Mouse (Mus musculus): ENCODE results near the gene Psmd9. TPM values are rescaled to one million over a fixed set of nuclear protein-coding genes. Genes with fewer than 3 reads are reported as not detected.

Gene Psmd9
- polyA plus RNA-seq, 1 experiment from 2014 or later = 72.2 TPM

GRCm38 (mm10) chr5:123139722-123140627, 29.2 kb upstream of the Psmd9 start:
- Histone ChIP-seq H3K27ac (peak overlapping the region; percentile 100), H3K9me3 (no peaks in the 10 kb centered on the region), H3K4me2 (replicated peaks) (peak overlapping the region; percentile 97), H3K4me1 (replicated peaks) (peaks cover 50% of the 10 kb centered on the region), H3K36me3 (peaks cover 12% of the 10 kb centered on the region), H3K9ac (replicated peaks) (peak overlapping the region; percentile 100), H3K27me3 (no peaks in the 10 kb centered on the region), H3K4me3 (replicated peaks) (peak overlapping the region; percentile 96)
- ATAC-seq = no peak
- WGBS = under 1% methylated on average over 28 of the region's 28 CpGs

- Histone ChIP-seq H3K27ac (peak overlapping the region; percentile 100), H3K9ac (replicated peaks) (peak overlapping the region; percentile 100), H3K27me3 (no peaks in the 10 kb centered on the region), H3K9me3 (no peaks in the 10 kb centered on the region), H3K4me1 (replicated peaks) (peaks cover 50% of the 10 kb centered on the region), H3K4me3 (replicated peaks) (peak overlapping the region; percentile 96), H3K36me3 (peaks cover 6% of the 10 kb centered on the region), H3K4me2 (replicated peaks) (peak overlapping the region; percentile 100)
- ATAC-seq = peak; percentile 59
- WGBS = under 1% methylated on average over 31 of the region's 31 CpGs
These were observed 28.3 kb upstream of the Psmd9 start for GRCm38 (mm10) chr5:123140694-123141554.

DNA sequence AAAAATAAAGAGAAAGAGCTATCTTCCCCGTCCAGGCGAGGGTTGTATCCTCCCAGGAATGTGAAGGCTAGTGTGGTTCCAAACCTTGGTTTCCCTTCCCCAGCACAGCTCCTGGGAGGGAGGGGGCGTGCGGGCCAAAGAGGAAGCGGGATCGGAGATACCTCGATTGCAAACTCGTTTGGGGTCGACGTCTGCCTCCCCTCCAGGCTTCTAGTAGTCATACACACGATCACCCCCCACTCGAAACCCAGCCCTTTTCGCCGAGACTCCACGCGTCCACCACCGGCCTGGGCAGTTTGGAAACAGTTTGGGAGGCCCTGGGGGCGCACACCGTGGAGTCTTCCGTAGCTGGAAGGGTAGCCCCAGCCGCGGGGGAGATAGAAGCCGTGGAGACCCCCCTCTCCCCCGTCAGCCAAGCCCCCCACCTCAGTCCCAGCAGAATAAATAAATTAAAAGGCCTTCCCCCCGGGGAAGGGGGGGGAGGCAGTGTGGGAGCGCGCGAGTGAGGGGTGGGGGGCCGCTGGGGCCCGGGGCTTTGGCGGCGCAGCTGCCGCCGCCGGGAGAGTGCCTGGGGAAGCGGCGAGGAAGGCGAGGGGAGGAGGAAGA, 27.6 kb upstream of the Psmd9 start:
- ATAC-seq = peak; percentile 10; the same call in 1 of the 2 replicates
- H3K36me3 ChIP-seq = peaks cover 8% of the 10 kb centered on the region
- H3K4me1 ChIP-seq (replicated peaks) = peaks cover 50% of the 10 kb centered on the region

DNA sequence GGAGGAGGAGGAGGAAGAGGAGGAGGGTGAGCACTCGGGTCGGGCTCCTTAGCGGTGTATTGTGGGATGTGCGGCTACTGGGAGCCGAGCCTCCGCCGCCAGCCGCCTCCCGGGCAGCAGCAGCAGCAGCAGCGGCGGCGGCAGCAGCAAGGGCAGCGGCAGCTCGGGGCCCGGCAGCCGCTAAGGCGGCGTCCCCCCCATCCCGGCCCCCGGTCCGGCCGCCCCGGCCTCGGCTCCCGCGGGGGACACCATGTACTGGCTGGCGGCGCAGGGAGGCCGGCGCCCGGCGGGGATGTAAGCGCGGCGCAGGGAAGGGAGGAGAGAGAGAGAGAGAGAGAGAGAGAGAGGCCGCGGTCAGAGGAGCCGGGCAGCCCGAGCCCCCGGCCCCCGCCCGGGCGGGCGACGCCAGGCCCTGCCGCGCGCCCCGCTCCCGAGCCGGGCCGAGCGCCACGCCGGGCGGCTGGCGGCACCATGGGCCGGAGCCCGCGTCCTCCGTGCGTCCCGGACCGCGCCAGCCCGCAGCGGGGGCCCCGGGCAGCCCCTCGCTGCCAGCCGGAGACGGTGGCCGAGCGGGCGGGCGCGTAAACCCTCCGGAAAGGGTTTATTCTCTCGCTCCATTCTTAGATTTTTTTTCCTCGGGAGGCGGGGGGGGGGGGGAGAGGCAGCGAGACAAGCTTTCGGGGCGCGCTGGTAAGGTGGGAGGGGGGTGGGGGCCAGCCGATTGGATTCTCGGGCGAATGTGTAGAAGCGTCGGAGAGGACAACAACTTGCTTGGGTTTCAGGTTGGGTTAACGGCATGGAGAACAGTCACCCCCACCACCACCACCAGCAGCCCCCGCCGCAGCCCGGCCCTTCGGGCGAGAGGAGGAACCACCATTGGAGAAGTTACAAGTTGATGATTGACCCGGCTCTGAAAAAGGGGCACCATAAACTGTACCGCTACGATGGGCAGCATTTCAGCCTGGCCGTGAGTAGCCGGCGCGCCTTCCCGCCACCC, 26.8 kb upstream of the Psmd9 start, which contains the start of gene Setd1b:
TSS of gene Setd1b (plus strand) at position 33 of the 997 bp plus-strand sequence.
- peak within 1 kb of the TSS; percentile 100 for H3K27ac ChIP-seq
- H3K9ac ChIP-seq (replicated peaks) = peak within 1 kb of the TSS; percentile 100
- peaks cover 16% of the 10 kb centered on the region for H3K36me3 ChIP-seq
- under 1% methylated on average over 78 of the region's 103 CpGs for WGBS
- peak within 1 kb of the TSS; percentile 96 for H3K4me3 ChIP-seq (replicated peaks)
- no peaks in the 10 kb centered on the region for H3K9me3 ChIP-seq
- ATAC-seq = peak; percentile 38
- peak within 1 kb of the TSS; percentile 100 for H3K4me2 ChIP-seq (replicated peaks)
- peaks cover 42% of the 10 kb centered on the region for H3K4me1 ChIP-seq (replicated peaks)
- no peaks in the 10 kb centered on the region for H3K27me3 ChIP-seq

More for the DNA sequence above, 27.6 kb upstream of the Psmd9 start:
- H3K27ac ChIP-seq = peak overlapping the region; percentile 100
- peak overlapping the region; percentile 100 for H3K4me2 ChIP-seq (replicated peaks)
- H3K9me3 ChIP-seq = no peaks in the 10 kb centered on the region
- H3K4me3 ChIP-seq (replicated peaks) = peak overlapping the region; percentile 96
- under 1% methylated on average over 31 of the region's 38 CpGs for WGBS
- H3K9ac ChIP-seq (replicated peaks) = peak overlapping the region; percentile 100
- H3K27me3 ChIP-seq = no peaks in the 10 kb centered on the region

DNA sequence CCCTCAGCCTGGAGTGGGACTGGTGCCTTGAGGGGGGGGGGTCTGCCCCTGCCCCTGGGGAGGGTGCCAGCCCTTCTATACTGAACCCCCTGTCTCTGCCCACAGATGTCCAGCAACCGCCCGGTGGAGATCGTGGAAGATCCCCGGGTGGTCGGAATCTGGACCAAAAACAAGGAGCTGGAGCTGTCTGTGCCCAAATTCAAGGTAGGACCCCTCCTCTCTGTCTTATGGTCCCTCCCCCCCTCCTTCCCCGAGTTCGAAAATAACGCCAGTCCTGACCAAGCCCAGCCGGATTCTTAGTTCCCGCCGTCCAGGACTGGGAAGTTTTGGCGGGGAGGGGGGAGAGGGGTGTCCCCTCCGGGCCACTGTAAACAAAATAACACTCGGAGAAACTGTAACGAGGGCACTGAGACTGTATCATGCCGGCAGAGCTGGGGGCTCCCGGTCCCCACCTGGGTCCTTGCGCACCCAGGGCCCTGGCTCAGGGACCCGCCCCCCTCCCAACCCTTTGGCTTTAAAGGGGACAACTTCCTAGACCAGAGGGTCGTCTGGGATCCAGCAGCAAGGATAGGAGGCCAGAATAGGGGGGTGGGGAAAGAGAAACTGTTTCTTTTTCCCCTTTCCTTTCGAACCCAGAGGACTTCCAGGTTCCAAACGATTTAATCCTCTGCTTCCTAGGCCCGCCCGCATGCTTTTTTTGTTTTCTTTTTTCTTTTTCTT, 25.8 kb upstream of the Psmd9 start:
- no peak for ATAC-seq
- Histone ChIP-seq H3K27ac (peak overlapping the region; percentile 100), H3K9ac (replicated peaks) (peak overlapping the region; percentile 100), H3K36me3 (peaks cover 25% of the 10 kb centered on the region), H3K4me2 (replicated peaks) (peak overlapping the region; percentile 100), H3K9me3 (no peaks in the 10 kb centered on the region), H3K4me3 (replicated peaks) (peak overlapping the region; percentile 96), H3K27me3 (no peaks in the 10 kb centered on the region), H3K4me1 (replicated peaks) (peaks cover 46% of the 10 kb centered on the region)
- WGBS = under 1% methylated on average over 24 of the region's 24 CpGs

- Histone ChIP-seq H3K27me3 (no peaks in the 10 kb centered on the region), H3K9me3 (no peaks in the 10 kb centered on the region), H3K27ac (peak overlapping the region; percentile 100), H3K4me1 (replicated peaks) (peaks cover 54% of the 10 kb centered on the region), H3K4me2 (replicated peaks) (peak overlapping the region; percentile 100), H3K36me3 (peaks cover 33% of the 10 kb centered on the region), H3K4me3 (replicated peaks) (peak overlapping the region; percentile 96), H3K9ac (replicated peaks) (peak overlapping the region; percentile 100)
- ATAC-seq = no peak
- WGBS = 5% methylated on average over 17 of the region's 17 CpGs
These were observed 25.1 kb upstream of the Psmd9 start for GRCm38 (mm10) chr5:123143971-123144745.

GRCm38 (mm10) chr5:123144746-123145590, 24.2 kb upstream of the Psmd9 start:
- H3K4me1 ChIP-seq (replicated peaks) = peaks cover 62% of the 10 kb centered on the region
- WGBS = 37% methylated on average over 20 of the region's 20 CpGs
- ATAC-seq = no peak
- peak overlapping the region; percentile 100 for H3K4me2 ChIP-seq (replicated peaks)
- no peaks in the 10 kb centered on the region for H3K27me3 ChIP-seq
- no peak overlapping the region for H3K27ac ChIP-seq
- H3K36me3 ChIP-seq = peaks cover 37% of the 10 kb centered on the region
- peak overlapping the region; percentile 100 for H3K9ac ChIP-seq (replicated peaks)
- H3K4me3 ChIP-seq (replicated peaks) = peak overlapping the region; percentile 96
- H3K9me3 ChIP-seq = no peaks in the 10 kb centered on the region

DNA sequence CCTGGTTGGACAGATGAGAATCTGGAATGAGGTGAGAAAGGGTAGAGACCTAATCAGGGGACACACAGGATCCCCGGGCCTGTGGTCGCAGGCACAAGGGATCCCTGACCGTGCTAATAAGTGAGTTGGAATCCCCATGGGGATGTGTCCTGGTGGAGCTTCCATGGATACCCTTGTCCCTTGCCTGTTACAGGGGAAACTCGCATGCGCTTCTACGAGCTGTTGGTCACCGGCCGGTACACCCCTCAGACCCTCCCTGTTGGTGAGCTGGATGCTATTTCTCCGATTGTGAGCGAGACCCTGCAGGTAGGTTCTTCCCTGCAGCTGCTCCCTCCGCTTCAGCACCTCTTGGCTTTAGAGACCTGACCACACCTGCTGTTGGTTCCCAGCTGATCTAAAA, 22.9 kb upstream of the Psmd9 start:
- H3K9ac ChIP-seq (replicated peaks) = 0 out of 2 replicates have a peak overlapping the region, but pooled peaks have one; percentile 100
- peaks cover 76% of the 10 kb centered on the region for H3K4me1 ChIP-seq (replicated peaks)
- peaks cover 44% of the 10 kb centered on the region for H3K36me3 ChIP-seq
- WGBS = 84% methylated on average over 11 of the region's 11 CpGs
- no peak overlapping the region for H3K27ac ChIP-seq
- peak overlapping the region; percentile 96; the same call in 1 of the 2 replicates for H3K4me3 ChIP-seq (replicated peaks)
- H3K4me2 ChIP-seq (replicated peaks) = peak overlapping the region; percentile 100; the same call in 1 of the 2 replicates
- H3K9me3 ChIP-seq = no peaks in the 10 kb centered on the region
- H3K27me3 ChIP-seq = no peaks in the 10 kb centered on the region
- ATAC-seq = no peak

GRCm38 (mm10) chr5:123147569-123147968, 21.6 kb upstream of the Psmd9 start:
- ATAC-seq = no peak
- Histone ChIP-seq H3K36me3 (peaks cover 56% of the 10 kb centered on the region), H3K27me3 (no peaks in the 10 kb centered on the region), H3K4me2 (replicated peaks) (no peak overlapping the region), H3K9me3 (no peaks in the 10 kb centered on the region), H3K4me1 (replicated peaks) (peaks cover 80% of the 10 kb centered on the region), H3K4me3 (replicated peaks) (no peak overlapping the region), H3K9ac (replicated peaks) (no peak overlapping the region), H3K27ac (0 out of 2 replicates have a peak overlapping the region, but pooled peaks have one; percentile 2)
- 86% methylated on average over 17 of the region's 17 CpGs for WGBS

All from midbrain, embryonic 13.5 days (tissue).